Mouse (Mus musculus) cerebellum, adult 18-20 months (tissue): Measurements from ENCODE around the gene Ntrk3.

Experiments used
- DNase-seq, 2 experiments: peaks; one replicate each; pipeline ENCODE4 v3.0.0; 2021

Ntrk3 gene

DNA sequence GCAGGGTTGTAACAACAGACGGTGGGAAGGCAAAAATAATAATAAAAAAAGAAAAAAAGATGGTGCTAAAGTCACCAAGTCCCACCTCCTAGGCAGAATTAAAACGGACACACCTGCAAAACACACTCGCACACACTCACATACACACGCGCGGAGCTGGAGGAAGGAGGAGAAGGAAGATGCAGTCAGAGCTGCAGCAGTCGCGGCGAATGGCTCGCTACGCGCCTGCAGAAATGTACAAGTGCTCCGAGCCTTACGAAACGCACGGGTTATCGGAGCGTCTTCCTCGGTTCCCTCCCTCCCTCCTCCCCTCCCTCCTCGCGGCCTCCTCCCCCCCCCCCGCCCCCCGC lies 159.7 kb downstream of the Ntrk3 start:
- peak; percentile 68 to 73 for DNase-seq

DNA sequence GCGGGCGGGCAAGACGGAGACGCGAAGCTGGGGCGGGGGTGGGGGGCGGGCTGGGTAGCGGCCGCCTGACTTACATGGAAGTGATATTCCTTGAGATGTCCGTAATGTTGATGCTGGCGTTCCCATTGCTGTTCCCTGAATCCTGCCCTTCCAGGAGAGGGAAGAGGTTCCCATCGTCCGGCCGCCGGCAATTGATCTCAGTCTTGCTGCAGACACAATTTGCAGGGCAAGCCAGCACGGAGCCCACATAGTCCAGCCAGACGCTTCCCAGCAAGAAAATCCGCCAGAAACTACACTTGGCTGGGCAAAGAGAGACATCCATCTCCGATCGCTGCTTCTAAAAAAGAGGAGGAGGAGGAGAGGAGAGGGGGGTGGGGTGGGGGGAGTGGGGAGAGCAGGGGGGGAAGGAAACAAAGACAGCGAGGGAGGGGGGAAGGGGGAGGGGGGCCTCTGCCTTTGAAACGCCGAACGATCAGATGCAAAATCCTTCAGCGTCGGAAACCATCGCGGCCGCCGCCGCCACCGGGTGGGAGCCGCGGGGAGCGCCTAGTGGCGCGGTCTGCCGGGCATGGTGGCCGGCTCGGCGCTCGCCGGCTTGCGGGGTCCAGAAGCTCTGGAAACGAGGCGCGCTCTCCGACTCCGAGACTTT lies 160.2 kb downstream of the Ntrk3 start:
- peak; percentile 46 to 72 for DNase-seq

DNA sequence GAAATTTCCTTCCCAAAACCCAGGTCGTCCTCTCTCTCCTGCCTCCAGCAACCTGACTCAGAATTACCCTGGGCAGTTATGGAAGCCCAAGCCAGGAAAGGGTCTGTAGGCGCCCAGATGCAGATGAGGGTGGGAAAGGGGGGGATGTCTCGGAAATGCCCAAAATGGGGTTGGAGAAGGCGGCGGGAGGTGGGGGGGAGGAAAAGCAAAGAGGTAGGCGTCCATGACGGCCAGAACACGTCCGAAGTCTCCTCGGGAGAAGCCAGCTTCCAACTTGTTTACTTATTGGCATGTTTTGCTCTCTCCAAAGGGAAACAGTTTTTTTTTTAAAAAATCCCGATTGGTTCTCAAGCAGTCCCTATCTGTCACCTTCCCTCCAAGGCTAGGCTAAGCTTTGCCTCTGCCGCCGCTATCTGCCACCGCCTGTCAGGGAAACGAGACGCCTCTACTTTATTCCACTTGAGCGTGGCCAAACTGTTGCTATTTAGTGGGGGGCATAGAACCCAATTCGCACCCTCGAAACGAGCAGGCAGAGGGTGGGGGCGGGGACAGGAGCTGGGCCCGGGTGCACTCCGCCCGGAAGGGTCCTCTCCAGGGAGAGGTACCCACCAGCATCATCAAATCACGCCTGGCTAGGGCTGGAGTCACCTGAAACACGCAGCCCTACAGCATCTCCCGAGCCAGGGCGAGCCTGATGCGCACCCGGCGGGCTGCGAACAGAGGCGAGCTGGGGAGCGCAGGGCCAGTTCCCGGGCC lies 160.9 kb downstream of the Ntrk3 start:
- peak; percentile 53 to 68 for DNase-seq

DNA sequence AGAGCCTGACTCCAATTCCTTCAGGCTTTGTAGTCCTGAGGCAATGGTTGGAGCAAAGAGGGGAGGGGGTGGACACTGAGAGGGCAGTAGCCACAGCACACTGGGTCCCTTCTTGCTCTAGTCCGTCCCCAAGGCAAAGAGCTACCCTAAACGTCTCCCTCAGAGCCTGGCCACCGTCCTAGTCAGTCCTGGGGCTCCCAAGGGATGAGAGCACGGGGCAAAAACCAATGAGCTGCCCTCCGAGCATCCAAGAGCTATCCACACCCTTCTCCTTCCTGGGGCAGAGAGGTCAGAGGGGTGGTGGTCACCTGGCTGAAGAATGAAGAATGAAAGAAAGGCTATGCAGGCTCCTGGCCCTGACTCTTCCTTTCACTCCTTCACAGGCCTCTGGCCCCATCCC lies 161.6 kb downstream of the Ntrk3 start:
- DNase-seq, result peak; percentile 30 to 44

DNA sequence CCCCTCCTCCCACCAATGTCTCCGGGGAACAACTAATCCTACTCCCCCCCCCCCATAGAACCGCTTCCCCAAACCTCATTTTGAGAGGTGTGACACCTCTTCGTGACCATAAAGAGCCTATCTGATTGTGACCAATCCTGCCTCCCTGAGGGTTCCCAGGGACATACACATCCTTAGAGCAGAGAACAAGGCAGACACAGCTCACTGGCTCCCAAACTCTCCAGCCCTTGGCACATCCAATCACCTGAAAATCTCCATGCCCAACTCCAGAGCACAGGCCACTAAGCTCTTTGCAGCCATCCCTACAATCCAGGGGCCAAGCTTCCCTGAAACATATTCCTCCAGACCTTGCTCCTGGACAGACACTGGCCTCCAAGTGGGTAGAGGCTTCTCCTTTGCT lies 162.3 kb downstream of the Ntrk3 start:
- DNase-seq, result peak; percentile 49 to 56

DNA sequence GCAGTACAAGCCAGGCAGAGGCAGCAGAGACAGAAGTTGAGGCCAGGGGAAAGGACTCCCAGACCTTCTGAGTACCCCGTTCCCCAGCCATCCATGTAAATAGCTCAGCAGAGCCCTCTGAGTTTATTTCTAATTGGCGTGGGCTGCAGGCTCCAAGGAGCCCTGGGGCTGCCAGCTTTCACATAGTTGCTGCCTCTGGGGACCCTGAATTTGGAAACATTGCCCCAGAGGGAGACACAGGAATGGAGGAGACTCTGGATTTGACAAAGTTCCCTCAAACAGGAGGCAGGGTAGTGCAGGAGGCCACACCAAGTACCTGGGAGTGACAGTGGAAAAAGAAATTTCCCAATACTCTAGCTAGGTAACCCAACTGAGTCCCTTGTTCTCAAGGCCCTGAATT lies 166.6 kb downstream of the Ntrk3 start:
- DNase-seq, result peak in 1 of 2 experiments; percentile 18

DNA sequence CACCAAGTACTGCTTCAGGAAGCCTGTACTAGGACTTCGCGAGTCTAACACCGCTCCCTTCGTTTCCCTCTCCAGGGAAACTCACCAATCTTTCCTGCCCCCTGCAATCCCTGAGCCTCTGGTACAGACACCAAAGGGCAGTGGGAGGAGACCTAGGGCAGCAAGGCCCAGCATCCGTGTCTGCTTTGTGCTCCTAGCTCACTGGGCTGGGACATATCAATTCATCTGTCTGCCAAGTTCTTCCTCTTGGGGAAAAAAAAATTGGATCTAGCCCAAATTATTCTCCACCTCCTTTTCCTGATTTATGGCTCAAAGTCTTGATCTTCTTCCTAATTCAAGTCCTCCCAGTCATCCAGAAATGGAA lies 168.6 kb downstream of the Ntrk3 start:
- DNase-seq, result no peak

DNA sequence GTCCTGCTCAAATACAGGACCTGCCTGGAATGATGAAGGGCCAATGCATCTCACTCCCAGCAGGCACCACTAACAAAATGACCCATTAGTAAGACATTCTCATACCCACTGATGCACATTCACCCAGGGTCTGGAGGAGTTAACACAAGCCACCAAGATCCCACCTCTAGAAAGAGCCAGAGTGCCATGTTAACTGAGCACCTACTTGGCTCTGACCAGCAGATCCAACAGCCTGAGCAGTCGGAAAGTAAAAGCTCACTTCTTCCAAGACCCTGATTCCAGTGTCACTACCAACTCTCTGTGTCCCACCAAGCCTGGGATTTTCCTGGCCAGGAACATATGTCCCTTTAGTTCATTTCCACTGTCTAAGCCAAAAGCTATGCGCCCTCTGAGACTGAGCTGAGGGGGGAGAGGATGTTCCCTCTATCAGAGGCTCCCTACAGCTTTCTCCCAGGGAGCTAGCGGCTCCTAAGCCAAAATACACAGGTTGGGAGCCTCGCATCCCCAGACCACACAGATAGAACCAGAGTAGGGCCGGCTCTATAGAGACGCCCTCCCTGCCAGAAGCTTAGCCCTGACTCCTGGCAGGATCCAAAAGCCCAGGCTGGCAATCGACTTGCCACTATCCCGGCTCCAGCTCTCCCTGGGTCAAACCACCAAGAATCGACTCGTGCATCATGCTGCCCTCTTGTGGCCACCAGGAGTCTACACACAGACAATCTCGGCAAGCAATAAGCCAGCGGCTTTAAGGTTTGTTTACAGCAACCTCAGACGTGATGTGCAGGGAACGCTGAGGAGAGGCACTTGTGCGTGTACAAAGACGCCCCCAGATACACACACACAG lies 169.2 kb downstream of the Ntrk3 start:
- DNase-seq, result peak; percentile 90 to 91

DNA sequence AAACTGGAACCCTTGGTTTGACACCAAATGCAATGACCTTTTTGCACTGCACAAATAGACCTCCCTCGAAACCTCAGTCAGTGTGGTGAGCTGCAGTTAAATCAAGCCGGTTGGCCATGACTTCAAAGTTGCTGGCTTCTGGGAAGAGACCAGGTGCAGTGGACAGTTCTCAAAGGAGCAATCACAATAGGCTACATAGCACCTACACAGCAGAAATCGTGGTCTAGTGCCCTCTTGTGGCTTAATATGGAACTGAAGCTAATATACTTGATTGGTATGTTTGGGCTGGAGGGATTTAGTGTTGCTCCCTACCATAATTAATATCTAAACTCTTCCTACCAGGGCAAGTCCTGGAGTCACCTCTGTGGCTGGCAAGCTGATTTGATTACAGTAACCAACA lies 171.2 kb downstream of the Ntrk3 start:
- peak; percentile 41 to 57 for DNase-seq

DNA sequence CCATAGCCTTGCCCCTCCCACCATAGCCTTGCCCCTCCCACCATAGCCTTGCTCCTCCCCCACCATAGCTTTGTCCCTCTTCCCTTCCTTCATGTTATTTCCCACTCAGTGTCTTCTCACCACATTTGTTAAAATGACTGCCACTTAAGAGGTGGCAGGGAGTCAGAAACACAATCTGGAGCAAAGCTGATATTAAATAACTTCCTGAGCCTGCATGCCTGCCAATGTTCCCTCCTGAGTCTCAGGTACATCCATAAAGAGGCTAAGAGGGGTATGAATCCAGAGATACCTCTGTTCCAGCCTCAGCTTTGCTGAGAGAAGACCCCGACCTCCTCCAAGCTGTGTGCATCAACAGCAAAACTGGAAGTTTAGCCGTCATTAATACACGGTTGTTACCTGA lies 172.4 kb downstream of the Ntrk3 start:
- DNase-seq, result peak; percentile 45 to 61

DNA sequence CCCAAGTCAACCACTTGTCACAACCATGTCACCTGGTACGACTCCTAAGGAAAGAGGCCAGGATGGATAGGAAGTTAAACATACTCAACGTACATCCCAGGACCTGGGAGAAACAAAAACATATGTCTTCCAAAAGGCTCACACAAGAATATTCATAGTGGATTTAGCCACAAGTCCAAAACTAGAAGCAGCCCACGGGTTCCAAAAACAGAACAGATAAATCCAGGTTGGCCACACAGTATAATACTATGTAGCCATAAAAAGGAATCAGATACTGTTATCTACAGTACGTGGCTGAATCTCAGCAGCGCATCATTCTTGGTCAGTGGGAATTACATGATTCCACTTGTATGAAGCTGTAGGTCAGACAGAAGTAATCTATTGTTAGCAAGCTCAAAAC lies 179.3 kb downstream of the Ntrk3 start:
- DNase-seq, result no peak

DNA sequence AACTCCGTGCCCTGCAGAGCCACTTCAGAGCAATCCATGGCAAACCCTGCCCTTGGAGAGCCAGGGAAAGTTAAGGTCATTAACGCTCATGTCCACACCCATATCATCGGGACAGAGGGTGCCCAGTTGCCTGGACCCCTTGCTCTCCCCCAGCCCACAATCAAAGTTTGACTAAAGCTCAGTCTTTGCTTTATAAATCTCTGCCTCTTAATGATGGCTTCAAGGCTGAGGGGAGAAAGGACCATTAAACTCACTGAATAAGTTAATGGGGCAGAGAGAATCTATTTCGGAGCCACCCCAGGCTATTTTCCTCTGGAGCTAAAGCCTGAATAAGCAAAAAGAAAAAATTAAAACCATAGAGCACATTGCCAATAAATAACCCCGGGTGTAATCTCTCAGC lies 182.3 kb downstream of the Ntrk3 start:
- DNase-seq, result no peak

DNA sequence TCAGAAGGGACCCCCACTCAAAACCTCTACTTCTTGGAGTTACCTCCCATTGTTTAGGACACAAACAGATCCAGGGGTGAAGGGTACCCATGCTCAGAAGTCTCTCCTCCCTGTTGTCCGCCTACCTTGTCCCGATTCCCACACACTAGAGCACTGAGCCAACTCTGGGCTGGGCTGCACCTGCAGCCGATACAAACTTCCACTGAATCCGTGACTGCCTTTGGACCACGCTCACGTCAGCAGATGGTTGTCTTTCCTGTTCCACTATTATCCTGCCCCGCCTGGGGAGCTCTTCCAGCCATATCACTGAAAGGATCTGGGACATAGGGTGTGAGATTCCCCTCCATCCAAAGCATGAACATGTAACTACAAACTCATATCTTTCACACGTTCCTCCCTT lies 188.4 kb downstream of the Ntrk3 start:
- DNase-seq, result peak; percentile 77 to 89

DNA sequence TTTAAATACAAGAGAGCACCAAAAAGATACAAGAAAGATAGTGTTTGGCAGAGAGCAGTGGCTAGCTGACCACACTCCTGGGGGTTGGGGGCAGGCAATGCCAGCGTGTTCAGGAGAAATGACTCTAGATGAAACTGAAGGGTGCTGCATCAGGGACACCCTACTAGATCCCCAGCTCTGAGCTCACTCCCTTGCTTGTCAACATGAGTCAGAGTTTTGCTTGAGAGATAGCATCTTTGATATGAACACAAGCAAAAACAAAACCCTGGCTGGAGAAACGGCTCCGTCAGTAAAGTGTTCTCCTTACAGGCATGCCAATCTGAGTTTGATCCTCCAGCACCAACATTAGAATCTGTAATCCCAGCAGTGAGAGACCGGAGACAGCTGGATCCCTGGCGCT lies 189.1 kb downstream of the Ntrk3 start:
- no peak for DNase-seq

DNA sequence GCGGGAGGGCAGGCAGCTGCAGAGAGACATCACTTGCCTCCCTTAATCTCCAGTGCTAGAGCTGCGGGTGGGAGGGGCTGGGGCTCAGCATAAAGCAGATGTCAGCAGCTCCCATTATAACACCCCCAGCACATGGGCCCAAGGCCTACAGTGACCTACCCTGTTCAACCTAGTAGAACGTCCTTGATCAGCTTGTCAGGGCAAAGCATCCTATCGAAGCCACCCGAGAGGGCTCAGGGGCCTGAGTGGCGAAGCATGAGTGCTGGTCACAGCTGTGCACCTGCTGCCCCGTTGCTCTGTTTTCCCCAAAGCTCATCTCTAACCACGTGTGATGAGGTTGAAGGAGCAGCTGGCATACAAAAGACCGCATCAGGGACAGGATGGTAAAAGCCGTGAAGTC lies 191.3 kb downstream of the Ntrk3 start:
- no peak for DNase-seq

DNA sequence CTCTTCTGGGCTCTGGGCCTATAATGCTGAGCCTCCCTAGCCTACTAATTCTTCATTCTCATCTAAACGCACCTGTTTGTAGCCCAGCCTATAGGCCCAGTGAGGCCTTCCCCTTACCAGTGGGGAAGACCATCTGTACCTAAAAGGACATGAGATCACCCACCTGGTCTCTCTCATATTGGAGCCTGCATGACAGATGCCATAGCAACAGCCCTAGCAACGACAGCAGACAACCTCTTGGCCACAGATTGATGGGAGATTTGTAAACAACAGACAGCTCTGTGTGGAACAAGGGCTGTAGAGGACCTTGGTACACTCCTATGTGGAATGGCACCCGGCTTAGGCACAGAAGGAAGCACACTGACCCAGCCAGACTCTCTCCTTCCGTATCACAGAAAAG lies 195.3 kb downstream of the Ntrk3 start:
- DNase-seq, result no peak

DNA sequence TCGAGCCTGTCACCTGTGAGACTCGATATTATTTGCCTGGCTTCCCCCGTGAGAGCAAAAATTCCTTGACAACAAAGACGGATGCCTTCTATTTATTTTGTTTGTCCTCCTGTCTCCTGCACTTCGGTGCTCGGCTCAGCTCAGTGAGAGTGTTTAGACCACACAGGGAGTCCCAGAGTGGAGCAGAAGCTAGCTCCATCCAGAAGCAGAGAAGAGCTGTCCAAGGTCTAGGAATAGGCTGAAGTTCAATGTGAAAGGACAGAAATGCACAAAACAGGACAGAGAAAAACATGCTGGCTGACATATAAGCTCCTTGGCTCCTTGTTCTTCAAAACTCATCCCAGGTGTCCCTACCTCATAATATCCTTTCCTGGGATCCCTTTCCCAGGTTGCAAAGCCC lies 207.5 kb downstream of the Ntrk3 start:
- DNase-seq, result no peak

DNA sequence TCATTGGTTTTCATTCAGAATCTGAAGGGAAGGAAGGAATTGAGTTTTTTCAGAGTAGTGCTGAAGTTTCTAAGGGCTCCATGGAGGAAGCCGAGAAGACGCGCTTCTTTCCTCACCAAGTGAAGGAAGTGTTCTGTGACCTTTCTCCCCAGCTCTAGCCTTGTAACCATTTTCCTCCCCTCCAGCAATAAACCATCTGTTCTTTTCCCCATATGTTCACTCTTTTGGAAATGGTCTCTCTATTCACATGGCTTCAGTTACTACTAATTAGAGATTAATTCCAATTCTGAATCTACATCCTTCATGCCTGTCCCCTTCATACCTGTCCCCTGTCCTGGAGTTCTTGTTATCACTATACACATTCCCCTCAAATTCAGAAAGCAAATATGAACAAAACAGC lies 209.8 kb downstream of the Ntrk3 start:
- DNase-seq, result no peak

DNA sequence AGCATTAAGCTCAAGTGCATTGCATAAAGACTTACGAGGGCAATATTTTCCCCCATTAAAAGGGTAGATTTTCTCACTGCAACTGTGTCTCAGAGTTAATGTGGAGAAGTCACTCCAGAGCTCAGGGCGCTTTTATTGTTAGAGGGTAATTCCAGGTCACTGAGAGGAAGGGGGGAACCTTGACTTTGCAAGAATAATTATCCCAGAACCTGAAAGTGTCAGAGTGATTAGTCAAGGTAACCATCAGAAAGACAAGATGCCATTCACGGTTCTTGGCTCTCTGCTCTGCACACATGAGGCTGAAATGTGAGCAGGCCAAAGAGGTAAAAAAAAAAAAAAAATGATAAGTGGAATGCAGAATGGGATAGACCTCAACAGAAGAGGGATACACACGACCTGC lies 210.2 kb downstream of the Ntrk3 start:
- DNase-seq, result no peak

DNA sequence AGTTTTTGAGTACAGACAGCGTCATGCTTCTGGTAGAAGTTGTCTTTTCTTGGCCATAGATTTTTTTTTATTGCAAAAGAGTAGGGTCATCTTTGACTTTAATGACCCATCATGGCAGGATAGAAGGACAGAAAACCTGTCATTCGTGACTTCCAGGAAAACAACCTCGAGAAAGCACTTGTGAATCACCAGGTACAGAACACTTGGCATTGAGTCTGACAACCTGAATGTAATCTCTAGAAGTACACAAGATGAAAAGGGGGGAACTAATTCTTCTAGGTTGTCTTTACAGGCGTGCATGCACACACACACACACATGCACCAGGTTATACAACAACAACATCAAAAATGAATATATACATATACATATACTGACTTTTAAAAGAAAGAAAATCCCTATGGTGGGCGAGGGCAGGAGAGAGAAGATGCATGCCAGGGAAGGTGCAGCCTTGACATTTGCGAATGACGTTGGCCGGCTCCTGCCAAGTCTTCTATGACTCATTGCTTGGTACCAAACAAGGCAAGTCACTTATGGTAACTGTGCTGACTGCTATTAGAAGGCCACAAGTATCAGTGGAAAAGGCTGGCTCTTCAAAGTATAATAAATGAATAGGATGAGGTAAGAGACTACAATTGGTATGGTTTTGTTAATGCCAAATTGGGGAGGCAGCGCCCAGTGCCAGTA lies 217.4 kb downstream of the Ntrk3 start:
- DNase-seq, result peak; percentile 50 to 63

DNA sequence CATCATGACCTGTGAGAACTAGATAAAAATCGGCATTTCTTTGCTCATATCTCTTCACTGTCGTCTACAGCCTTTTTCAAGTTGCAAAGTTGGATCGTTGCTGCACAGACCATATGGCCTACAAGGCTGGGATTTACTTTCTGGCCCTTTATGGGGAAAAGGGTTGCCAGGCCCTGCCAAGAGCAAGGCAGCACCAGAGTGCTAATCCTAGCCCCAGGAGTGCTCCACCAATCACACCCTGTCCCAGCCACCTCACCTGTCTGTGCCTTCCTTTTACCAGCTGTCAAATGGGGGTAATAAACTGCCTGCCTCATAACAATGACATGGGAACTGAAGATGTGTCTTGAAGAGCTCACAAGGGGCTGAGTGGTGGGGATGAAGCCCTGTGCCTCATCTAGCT lies 218.1 kb downstream of the Ntrk3 start:
- peak; percentile 65 to 76 for DNase-seq

DNA sequence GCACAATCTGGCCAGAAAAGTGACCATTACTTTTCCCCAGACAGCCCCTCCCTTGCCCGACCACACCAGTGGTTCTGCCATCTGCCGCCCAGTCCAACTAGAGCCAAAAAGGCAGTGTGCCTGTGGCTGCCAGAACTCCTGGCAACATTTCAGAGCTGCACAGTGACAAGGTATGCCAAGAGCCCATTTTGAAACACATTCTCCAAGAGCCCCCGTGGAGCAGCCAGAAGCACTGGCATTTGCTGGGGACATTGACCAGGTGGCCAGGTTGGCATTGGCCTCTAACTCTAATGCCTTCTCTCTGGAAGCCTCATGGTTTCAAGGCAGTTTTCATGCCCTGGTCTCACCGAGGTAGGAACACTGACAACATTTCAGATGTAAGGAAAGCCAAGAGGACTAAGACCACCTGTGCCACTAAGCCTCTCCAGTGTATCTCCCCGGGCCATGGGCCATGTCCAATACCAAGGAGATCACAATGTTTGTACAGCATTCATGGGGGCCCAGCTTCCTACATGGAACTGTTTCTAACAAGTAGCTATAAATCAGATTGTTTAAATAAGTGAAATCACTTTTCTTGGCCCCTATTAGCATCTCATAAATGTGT lies 218.9 kb downstream of the Ntrk3 start:
- DNase-seq, result peak; percentile 96 to 97

DNA sequence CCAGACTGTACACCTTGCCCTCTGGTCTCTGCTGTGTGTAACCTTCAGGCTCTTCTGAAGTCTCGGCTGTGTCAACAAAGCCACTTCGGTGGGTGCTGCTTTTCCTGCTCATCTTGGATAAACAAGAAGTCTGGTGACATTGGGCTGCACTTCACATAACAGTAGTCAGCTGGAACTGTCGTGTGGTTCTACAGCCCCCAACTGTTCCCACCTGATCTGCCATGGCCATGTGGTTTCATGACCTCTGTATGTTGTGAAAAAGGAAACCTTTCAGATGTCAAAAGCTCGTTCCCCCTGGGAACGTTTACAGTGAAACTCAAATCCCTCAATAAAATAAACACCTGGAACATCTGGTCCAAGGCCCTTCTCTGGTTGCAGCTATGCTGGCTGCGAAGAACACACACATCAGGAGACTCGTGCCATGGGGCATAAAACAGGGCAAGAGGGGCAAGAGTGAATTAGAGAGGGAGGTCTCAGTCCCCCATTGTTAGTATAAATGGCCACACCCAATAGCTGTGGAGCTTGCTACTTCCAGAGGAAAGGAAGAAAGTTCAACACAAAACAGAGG lies 222.7 kb downstream of the Ntrk3 start:
- DNase-seq, result no peak
